Mouse (Mus musculus) gastrocnemius, postnatal 10 days (tissue): ENCODE data around the gene Gm9639. TPM values are rescaled to one million over a fixed set of nuclear protein-coding genes. Genes with fewer than 3 reads are reported as not detected.
"Not testable (repeated sequence)": the region's sequence is repeated elsewhere in the genome, so short reads cannot be mapped to it uniquely, and the experiment has no call there.

ENCODE experiments used
- DNase-seq: peaks from one replicate; pipeline ENCODE4 v3.0.0; 2021; ENCODE audit warnings: mixed read lengths
- total RNA-seq, 2 experiments: library from RNA; stranded (reverse); gene quantifications; 2 replicates each; pipeline ENCODE4 v1.2.3; 2021

Gene Gm9639
- total RNA-seq, 2 experiments from 2014 or later = not detected

GRCm38 (mm10) chr10:77752312-77752711 lies 42.6 kb downstream of the Gm9639 start:
- not testable (repeated sequence) for DNase-seq

GRCm38 (mm10) chr10:77751254-77751653 lies 43.6 kb downstream of the Gm9639 start, which contains the start of gene Gm9736:
Gene Gm9736 (minus strand): TSS chr10:77751354.
- DNase-seq = not testable (repeated sequence)

GRCm38 (mm10) chr10:77750686-77751085 lies 44.2 kb downstream of the Gm9639 start:
- DNase-seq = not testable (repeated sequence)

Other genes starting within 250 kb of the Gm9639 start
- 10 to 100 TPM; 70.2 to 71.3 TPM for gene Pttg1ip, start 213.4 kb downstream of the Gm9639 start, total RNA-seq
- gene Sumo3, start 189.0 kb downstream of the Gm9639 start, total RNA-seq = 10 to 100 TPM; 64.5 to 65.3 TPM
- gene Gm49325, start 188.9 kb downstream of the Gm9639 start, total RNA-seq = 10 to 100 TPM in 1 of 2 experiments, 1 to 10 TPM in 1; 10.0 to 11.4 TPM
- gene Ube2g2, start 172.8 kb downstream of the Gm9639 start, total RNA-seq = 10 to 100 TPM; 81.3 to 85.4 TPM
- not detected for gene Tspear, start 108.5 kb downstream of the Gm9639 start, total RNA-seq
- not detected for gene Gm19402, start 104.3 kb downstream of the Gm9639 start, total RNA-seq
- not detected for gene Gm9508, start 97.8 kb downstream of the Gm9639 start, total RNA-seq
- not detected for gene Gm10272, start 88.5 kb downstream of the Gm9639 start, total RNA-seq
- gene Gm10024, start 83.6 kb downstream of the Gm9639 start, total RNA-seq = not detected
- not detected for gene Gm10142, start 79.3 kb downstream of the Gm9639 start, total RNA-seq
- gene Krtap12-1, start 74.5 kb downstream of the Gm9639 start, total RNA-seq = not detected
- gene Gm10100, start 68.6 kb downstream of the Gm9639 start, total RNA-seq = not detected
- gene Gm18596, start 52.4 kb downstream of the Gm9639 start, total RNA-seq = not detected
- gene Gm9736, start 43.7 kb downstream of the Gm9639 start, total RNA-seq = not detected
- gene Gm3233, start 35.4 kb downstream of the Gm9639 start, total RNA-seq = not detected
- not detected for gene Gm3238, start 23.8 kb downstream of the Gm9639 start, total RNA-seq
- gene Gm7138, start 18.1 kb downstream of the Gm9639 start, total RNA-seq = not detected
- gene Gm3250, start 12.5 kb downstream of the Gm9639 start, total RNA-seq = not detected
- gene Gm7137, start 6.9 kb downstream of the Gm9639 start, total RNA-seq = not detected
- gene Gm19668, start 4.1 kb upstream of the Gm9639 start, total RNA-seq = not detected
- gene Gm9507, start 16.8 kb upstream of the Gm9639 start, total RNA-seq = not detected
- gene Gm2696, start 19.6 kb upstream of the Gm9639 start, total RNA-seq = not detected
- not detected for gene Krtap10-4, start 32.0 kb upstream of the Gm9639 start, total RNA-seq
- not detected for gene Krtap10-10, start 40.9 kb upstream of the Gm9639 start, total RNA-seq
- not detected for gene Gm36176, start 51.7 kb upstream of the Gm9639 start, total RNA-seq
- not detected for gene Gm10318, start 57.8 kb upstream of the Gm9639 start, total RNA-seq
- gene Gm3285, start 66.9 kb upstream of the Gm9639 start, total RNA-seq = not detected
- gene Lrrc3, start 107.5 kb upstream of the Gm9639 start, total RNA-seq = under 1 TPM; 0.72 to 0.78 TPM
- under 1 TPM; 0.26 to 0.75 TPM for gene Trpm2, start 175.5 kb upstream of the Gm9639 start, total RNA-seq
- gene 1810043G02Rik, start 183.4 kb upstream of the Gm9639 start, total RNA-seq = 1 to 10 TPM; 5.1 to 6.3 TPM
- gene Pfkl, start 215.0 kb upstream of the Gm9639 start, total RNA-seq = 10 to 100 TPM in 1 of 2 experiments, 1 to 10 TPM in 1; 9.7 to 12.2 TPM
- gene Dnmt3l, start 246.9 kb upstream of the Gm9639 start, total RNA-seq = not detected
- gene Aire, start 248.5 kb upstream of the Gm9639 start, total RNA-seq = not detected